Mouse (Mus musculus) testis, adult 2 months (tissue): Measurements from ENCODE around the gene Col9a2.

Experiments
- CTCF ChIP-seq: fragments of 200-500 bp; IDR thresholded peaks from 2 replicates; pipeline ENCODE4 v1.5.1; 2012; ENCODE audit warnings: low read depth, mild to moderate bottlenecking, inconsistent platforms, low read length, moderate library complexity; ENCODE audit not compliant: control insufficient read depth, insufficient read depth, insufficient replicate concordance
- POLR2A ChIP-seq: fragments of 200-500 bp; IDR thresholded peaks from 2 replicates; pipeline ENCODE4 v1.6.1; 2012; ENCODE audit warnings: low read depth, mild to moderate bottlenecking, inconsistent platforms, low read length, moderate library complexity; ENCODE audit not compliant: control insufficient read depth

GRCm38 (mm10) chr4:121009151-121009550 is 30.0 kb upstream of the Col9a2 start:
- no peak for TF ChIP-seq CTCF
- TF ChIP-seq POLR2A, result no peak
